Mouse (Mus musculus): ENCODE data around the gene Dclk3.

Gene Dclk3

GRCm38 (mm10) chr9:111438904-111439835, at the start of gene Dclk3:
Dclk3 (plus strand) TSS chr9:111439081.
- DNase-seq, result no peak

- DNase-seq, result no peak
These were observed 48.9 kb upstream of the Dclk3 start for GRCm38 (mm10) chr9:111390016-111390415.

DNA sequence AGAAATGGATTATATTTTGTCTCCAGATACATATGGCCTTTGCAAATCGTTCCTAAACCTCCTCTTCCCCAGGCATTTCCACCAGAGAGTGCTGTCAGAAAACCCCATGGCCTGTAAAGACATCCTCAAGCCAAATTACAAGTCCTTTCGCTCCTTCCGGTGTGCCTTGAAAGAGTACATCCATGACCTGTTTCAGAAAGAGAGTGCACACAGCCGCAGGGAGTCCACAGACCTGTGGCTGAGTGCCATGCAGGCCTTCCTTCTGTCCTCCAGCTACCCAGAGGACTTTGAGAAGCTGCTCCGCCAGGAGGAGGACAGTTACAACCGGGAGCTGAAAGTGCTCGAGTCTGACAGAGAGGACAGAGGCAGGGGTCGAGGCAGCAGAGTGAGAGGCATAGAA, 47.8 kb upstream of the Dclk3 start:
- no peak for DNase-seq

- DNase-seq, result no peak
These were observed 46.9 kb upstream of the Dclk3 start for GRCm38 (mm10) chr9:111391926-111392442.

GRCm38 (mm10) chr9:111395265-111395664, 43.6 kb upstream of the Dclk3 start:
- no peak for DNase-seq

DNA sequence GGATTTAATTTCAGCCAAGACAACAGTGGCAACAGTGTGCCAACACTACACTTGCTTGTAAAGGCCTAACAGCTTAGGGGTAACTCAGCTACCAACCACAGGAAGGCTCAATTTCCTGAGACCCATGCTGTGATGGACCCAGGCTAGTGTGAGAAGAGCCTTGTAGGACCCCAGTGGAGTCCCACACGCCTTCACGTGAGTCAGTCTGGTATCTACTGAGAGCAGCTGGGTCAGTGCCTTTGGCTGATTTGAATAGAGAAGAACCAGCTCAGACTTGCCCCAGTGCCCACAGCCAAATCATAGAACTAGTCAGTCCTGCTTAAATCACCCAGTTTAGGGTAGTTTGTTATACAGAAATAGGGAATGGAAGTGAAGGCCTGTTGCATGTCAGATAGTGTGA, 40.8 kb upstream of the Dclk3 start:
- DNase-seq, result no peak

- DNase-seq, result no peak
These were observed 38.8 kb upstream of the Dclk3 start for GRCm38 (mm10) chr9:111400089-111400488.

DNA sequence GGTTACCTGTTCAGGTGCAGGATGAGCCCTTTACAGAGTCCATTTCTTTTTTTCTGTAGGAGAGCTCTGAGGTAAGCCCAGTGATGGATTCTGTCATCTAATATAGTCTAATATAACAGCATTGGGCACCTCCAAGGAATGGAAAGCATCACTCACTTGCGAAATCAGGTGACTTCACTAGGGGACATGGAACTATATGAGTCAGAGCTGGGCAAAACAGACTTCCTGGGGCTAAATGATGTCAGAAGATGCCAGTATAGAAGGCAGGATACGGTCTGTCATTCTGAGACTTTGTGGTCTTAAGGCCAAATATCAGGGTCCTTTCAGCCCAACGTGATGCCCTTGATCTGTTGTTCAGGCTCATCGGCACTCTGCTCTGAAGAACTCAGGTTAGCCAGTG, 35.7 kb upstream of the Dclk3 start:
- DNase-seq, result no peak

DNA sequence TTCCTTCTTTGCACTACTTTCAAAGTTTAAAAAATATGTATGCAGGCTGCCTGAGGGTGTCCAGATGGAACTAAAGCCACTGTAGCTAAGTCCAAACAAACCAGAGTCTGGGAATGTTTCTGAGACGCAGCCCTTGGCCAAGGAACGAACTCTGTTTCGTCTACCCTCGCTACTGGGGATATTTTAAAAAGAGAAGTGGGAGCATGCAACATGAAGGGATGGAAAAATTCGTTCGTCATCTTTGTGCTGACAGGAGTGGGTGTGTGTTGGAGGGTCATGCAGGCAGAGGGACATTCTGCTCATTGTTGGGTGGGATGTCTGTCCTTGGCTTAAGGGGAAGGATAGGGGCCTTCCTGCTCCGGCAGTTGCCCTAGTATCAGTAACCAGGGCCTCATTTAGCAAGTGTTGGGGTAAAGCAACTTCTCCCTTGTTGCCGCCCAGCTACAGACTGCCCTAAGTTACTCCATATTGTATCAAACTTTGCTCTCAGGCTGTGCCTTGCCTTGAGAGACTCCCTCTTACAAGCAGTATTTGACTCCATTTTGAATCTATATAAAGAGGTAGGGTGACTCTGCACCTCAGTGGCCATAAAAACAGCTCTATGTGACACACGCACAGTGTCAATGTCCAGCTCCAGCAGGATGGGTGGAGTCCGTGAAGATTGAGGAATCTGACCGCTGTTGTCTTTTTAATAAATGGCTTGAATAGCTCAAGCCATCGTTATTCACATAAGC, 34.4 kb upstream of the Dclk3 start:
- no peak for DNase-seq

DNA sequence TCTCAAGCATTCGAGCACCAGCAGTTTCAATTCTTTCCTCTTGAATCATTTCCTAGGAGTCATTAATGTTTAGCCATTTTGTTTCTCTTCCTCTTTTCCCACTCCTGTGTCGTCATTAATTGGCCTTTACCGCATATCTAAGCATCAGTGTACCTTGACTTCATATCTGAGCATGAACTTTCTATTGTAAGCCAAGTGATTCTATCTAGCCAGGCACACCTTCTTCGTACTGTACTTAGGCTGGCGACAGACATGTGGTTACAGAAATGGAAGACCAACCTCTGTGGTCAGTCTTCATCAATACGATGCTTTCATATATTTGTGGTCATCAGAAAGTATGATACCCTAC, 33.8 kb upstream of the Dclk3 start:
- no peak for DNase-seq

DNA sequence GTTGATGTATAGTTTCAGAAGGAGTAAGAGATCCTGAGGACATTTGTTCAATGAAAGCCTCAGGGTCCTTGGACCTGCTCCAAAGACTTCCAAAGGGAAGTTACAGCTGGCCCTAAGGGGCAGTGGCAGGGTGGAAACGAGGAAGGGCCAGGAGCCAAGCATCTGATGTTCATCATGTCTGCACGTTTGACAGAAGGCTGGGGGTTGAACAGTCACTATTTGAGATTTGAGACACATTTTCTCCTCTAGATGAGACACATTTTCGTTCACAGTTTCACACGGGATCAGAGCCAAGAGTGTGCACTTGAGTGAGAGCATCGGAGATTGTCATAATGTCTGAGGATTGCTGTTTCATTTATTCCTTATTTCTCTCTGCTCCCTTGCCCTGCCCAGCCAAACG, 30.9 kb upstream of the Dclk3 start:
- no peak for DNase-seq

DNA sequence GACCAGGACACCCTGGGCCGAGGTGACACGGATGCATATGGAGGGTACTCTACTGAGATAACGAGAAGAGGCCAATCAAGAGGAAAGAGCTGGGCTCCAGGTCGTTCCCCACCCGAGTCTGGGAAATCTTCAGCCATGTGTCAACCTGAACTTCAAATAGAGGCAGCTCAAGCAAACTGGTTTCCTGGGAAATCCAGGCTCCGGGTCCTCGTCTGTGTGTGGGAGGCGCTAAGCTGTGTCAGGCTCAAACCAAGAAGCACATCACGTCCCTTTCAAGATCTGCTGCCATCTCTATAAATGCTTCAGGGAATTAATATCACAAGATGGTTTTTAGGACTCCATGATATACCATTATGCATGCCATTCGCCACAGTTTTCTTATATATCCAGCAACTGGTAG, 30.5 kb upstream of the Dclk3 start:
- no peak for DNase-seq

- no peak for DNase-seq
These were observed 26.3 kb upstream of the Dclk3 start for GRCm38 (mm10) chr9:111412471-111413160.

DNA sequence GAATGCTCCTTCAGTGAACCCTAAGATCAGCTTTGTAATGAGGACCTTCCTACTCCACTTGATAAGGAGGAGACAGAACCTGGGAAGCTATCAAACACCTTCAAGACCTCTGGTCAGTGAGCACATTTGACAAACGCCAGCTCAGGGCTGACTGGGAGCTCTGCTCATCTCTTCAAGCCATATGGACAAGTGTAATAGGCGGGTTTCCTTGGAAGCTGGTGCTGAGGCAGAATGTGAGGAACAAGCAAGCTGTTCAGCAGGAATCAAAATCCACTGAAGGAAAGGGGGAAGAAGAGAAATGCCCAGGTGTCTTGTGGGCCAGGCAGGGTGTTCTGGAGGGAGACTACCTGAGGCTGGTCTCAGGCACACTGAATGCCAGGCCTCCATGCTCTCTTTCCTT, 17.0 kb upstream of the Dclk3 start:
- no peak for DNase-seq

- DNase-seq, result no peak
These were observed 16.3 kb upstream of the Dclk3 start for GRCm38 (mm10) chr9:111422567-111422966.

DNA sequence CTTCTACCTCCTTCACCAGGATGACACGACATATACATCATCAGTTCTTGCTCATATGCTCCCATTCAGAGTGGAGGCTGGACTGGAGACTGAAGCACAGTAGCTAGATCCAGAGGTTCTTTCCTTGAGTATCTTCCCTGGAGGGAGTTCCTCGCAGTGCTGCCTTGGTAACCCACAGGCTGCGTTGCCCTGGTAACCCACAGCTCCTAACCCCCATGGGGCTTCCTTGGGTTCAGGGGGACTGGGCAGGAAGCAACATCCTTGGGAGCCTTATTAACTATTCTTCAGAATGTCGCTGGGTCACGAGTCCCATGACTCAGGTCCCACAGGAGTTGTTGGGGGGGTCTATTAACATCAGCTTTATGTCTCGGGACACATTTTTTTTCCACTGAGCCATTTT, 13.8 kb upstream of the Dclk3 start:
- no peak for DNase-seq

- no peak for DNase-seq
These were observed 12.9 kb upstream of the Dclk3 start for GRCm38 (mm10) chr9:111425952-111426351.

- no peak for DNase-seq
These were observed 10.9 kb upstream of the Dclk3 start for GRCm38 (mm10) chr9:111427891-111428555.

GRCm38 (mm10) chr9:111428698-111429362, 10.1 kb upstream of the Dclk3 start:
- DNase-seq, result no peak

- DNase-seq, result no peak
These were observed 9.5 kb upstream of the Dclk3 start for GRCm38 (mm10) chr9:111429363-111429750.

- DNase-seq, result no peak
These were observed 3.5 kb upstream of the Dclk3 start for GRCm38 (mm10) chr9:111435429-111435828.

- no peak for DNase-seq
These were observed 938 bp downstream of the Dclk3 start for GRCm38 (mm10) chr9:111439836-111440201.

All from spleen, adult 18-20 months (tissue).